Mouse (Mus musculus) lung, postnatal 0 days (tissue): Measurements from ENCODE around the gene Olfm2. TPM values are rescaled to one million over a fixed set of nuclear protein-coding genes. Genes with fewer than 3 reads are reported as not detected.

Experiments
- ATAC-seq: fragments of 200-750 bp; cut with Nextera tagmentation; 2 replicates; pipeline ENCODE4 v1.8.0; 2017; ENCODE audit warnings: moderate library complexity
- DNase-seq: peaks from one replicate; pipeline ENCODE4 v3.0.0-alpha.2; 2016; ENCODE audit warnings: low spot score
- H3K27ac ChIP-seq: fragments of 300-500 bp; sonication (generic); 2 replicates; pipeline ENCODE4 v1.5.1; 2014; ENCODE audit warnings: antibody characterized with exemption, mild to moderate bottlenecking, low read length, mixed read lengths
- H3K27me3 ChIP-seq: fragments of 300-500 bp; sonication (generic); replicated peaks from 2 replicates; pipeline ENCODE4 v1.6.1; 2014; ENCODE audit warnings: low read length, mixed read lengths; ENCODE audit not compliant: insufficient read depth
- H3K36me3 ChIP-seq: fragments of 300-500 bp; sonication (generic); 2 replicates; pipeline ENCODE4 v1.6.1; 2014; ENCODE audit warnings: low read length, mixed read lengths; ENCODE audit not compliant: insufficient read depth
- H3K4me1 ChIP-seq: fragments of 300-500 bp; sonication (generic); 2 replicates; pipeline ENCODE4 v1.6.1; 2014; ENCODE audit warnings: antibody characterized with exemption, low read depth, low read length, mixed read lengths; ENCODE audit not compliant: insufficient read depth
- H3K4me2 ChIP-seq: fragments of 300-500 bp; sonication (generic); replicated peaks from 2 replicates; pipeline ENCODE4 v1.6.1; 2014; ENCODE audit warnings: low read depth, mild to moderate bottlenecking, low read length, moderate library complexity, mixed read lengths
- H3K4me3 ChIP-seq: fragments of 300-500 bp; sonication (generic); 2 replicates; pipeline ENCODE4 v1.5.1; 2014; ENCODE audit warnings: low read depth, low read length
- H3K9ac ChIP-seq: fragments of 300-500 bp; sonication (generic); replicated peaks from 2 replicates; pipeline ENCODE4 v1.6.1; 2014; ENCODE audit warnings: low read depth, mild to moderate bottlenecking
- H3K9me3 ChIP-seq: fragments of 300-500 bp; sonication (generic); 2 replicates; pipeline ENCODE4 v1.6.1; 2016; ENCODE audit warnings: low read length, mixed read lengths
- CTCF ChIP-seq: IDR thresholded peaks from 2 replicates; pipeline ENCODE4 v1.5.1; 2016; ENCODE audit warnings: antibody characterized with exemption, mild to moderate bottlenecking
- EP300 ChIP-seq: IDR thresholded peaks from 2 replicates; pipeline ENCODE4 v1.6.1; 2016; ENCODE audit warnings: antibody characterized with exemption, mild to moderate bottlenecking, control low read depth
- WGBS: fragments of 180-500 bp; shearing (Covaris S2); extraction: QIAGEN DNeasy Blood & Tissue Kit; methylation state at CpG from one replicate; pipeline ENCODE4 v1.1.7; 2014; 5-methylcytosine and 5-hydroxymethylcytosine counted together
- polyA plus RNA-seq: library from polyadenylated mRNA; unstranded; fragments of >200 nt; fragmentation: Nextera tagmentation; extraction: Ambion mirVana; gene quantifications from 2 replicates; pipeline ENCODE4 v1.2.1, GENCODE M21; 2015

Gene Olfm2
- polyA plus RNA-seq, 1 experiment from 2014 or later = 0.36 TPM

- no peak overlapping the region for H3K9ac ChIP-seq
- H3K4me2 ChIP-seq = no peak overlapping the region
- H3K27ac ChIP-seq = no peak overlapping the region
- H3K36me3 ChIP-seq = no peaks in the 10 kb centered on the region
- DNase-seq (no peak), ATAC-seq (no peak)
- H3K4me1 ChIP-seq = no peaks in the 10 kb centered on the region
- H3K4me3 ChIP-seq = no peak overlapping the region
- H3K9me3 ChIP-seq = no peaks in the 10 kb centered on the region
- H3K27me3 ChIP-seq = no peaks in the 10 kb centered on the region
- WGBS = 54% methylated on average over 6 of the region's 7 CpGs
- TF ChIP-seq CTCF (no peak), EP300 (no peak)
Measured at GRCm38 (mm10) chr9:20681546-20682388, 64.4 kb downstream of the Olfm2 start.

DNA sequence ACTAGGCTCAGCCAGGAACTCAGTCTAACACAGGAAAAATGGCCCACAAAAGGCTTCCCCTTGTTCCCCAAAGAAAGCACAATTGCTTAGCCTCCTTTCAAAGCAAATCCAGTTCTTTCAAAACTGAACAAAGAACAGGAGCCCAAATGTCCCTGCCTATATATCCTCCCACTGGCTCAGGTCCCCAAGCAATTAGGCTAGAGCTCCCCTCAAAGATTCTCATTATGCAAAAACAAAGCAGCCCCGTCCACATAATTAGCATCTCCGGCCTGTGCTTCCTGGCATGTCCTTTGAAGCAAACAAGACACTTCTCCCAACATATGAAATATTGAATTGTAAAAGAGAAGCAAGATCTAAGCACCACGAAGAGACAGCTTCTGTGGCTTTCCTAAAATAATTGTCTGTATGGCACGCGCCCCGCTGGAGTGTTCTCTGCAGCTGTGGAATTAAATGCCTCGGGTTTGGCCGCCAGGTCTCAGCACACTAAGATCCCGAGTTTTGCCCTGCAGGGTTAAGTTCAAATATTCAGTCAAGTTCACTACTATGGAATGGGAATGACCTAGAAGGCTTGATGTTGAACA, 65.7 kb downstream of the Olfm2 start:
- Histone ChIP-seq H3K4me1 (no peaks in the 10 kb centered on the region), H3K9me3 (no peaks in the 10 kb centered on the region), H3K27ac (no peak overlapping the region), H3K4me3 (no peak overlapping the region), H3K27me3 (no peaks in the 10 kb centered on the region), H3K9ac (no peak overlapping the region), H3K4me2 (no peak overlapping the region), H3K36me3 (no peaks in the 10 kb centered on the region)
- no peak for ATAC-seq
- TF ChIP-seq EP300 = no peak
- no peak for TF ChIP-seq CTCF
- DNase-seq = no peak
- 82% methylated on average over 9 of the region's 9 CpGs for WGBS

DNA sequence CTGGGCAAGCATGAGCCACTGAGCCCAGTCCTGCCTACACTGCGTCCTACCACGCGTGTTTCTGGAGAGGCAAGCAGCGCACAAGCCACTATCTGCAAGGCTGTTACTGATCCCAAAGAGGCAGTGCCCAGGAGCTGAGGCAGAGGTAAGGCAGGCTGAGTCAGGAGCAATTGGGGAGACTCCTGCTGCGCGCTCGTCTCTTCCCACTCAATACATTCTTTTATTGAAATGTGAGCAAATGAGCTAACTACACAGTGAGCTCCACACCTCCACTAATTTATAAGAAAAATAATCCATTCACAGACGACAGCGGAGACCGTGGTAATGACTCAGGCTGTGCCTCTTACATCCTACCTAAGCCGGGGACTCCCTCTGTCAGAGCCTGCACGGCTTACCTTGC, 68.3 kb downstream of the Olfm2 start:
- WGBS = 84% methylated on average over 12 of the region's 12 CpGs
- Histone ChIP-seq H3K4me1 (no peaks in the 10 kb centered on the region), H3K9ac (no peak overlapping the region), H3K36me3 (no peaks in the 10 kb centered on the region), H3K9me3 (no peaks in the 10 kb centered on the region), H3K4me2 (no peak overlapping the region), H3K27me3 (no peaks in the 10 kb centered on the region), H3K4me3 (no peak overlapping the region), H3K27ac (no peak overlapping the region)
- ATAC-seq (no peak), DNase-seq (no peak)
- TF ChIP-seq EP300 (no peak), CTCF (no peak)

- Histone ChIP-seq H3K4me1 (no peaks in the 10 kb centered on the region), H3K27ac (no peak overlapping the region), H3K4me3 (no peak overlapping the region), H3K9me3 (no peaks in the 10 kb centered on the region), H3K4me2 (no peak overlapping the region), H3K9ac (no peak overlapping the region), H3K36me3 (no peaks in the 10 kb centered on the region), H3K27me3 (no peaks in the 10 kb centered on the region)
- no peak for DNase-seq
- no peak for ATAC-seq
- TF ChIP-seq EP300 (no peak), CTCF (no peak)
- WGBS = 60% methylated on average over 16 of the region's 16 CpGs
Measured at GRCm38 (mm10) chr9:20672047-20672446, 74.1 kb downstream of the Olfm2 start.

- no peak overlapping the region for H3K4me2 ChIP-seq
- peaks cover 7% of the 10 kb centered on the region for H3K36me3 ChIP-seq
- no peak for ATAC-seq
- no peak for DNase-seq
- no peaks in the 10 kb centered on the region for H3K9me3 ChIP-seq
- no peaks in the 10 kb centered on the region for H3K27me3 ChIP-seq
- no peak for TF ChIP-seq EP300
- no peak for TF ChIP-seq CTCF
- H3K9ac ChIP-seq = no peak overlapping the region
- no peak overlapping the region for H3K4me3 ChIP-seq
- H3K4me1 ChIP-seq = no peaks in the 10 kb centered on the region
- 87% methylated on average over 22 of the region's 22 CpGs for WGBS
- no peak overlapping the region for H3K27ac ChIP-seq
Measured at GRCm38 (mm10) chr9:20668065-20668464, 78.1 kb downstream of the Olfm2 start.

DNA sequence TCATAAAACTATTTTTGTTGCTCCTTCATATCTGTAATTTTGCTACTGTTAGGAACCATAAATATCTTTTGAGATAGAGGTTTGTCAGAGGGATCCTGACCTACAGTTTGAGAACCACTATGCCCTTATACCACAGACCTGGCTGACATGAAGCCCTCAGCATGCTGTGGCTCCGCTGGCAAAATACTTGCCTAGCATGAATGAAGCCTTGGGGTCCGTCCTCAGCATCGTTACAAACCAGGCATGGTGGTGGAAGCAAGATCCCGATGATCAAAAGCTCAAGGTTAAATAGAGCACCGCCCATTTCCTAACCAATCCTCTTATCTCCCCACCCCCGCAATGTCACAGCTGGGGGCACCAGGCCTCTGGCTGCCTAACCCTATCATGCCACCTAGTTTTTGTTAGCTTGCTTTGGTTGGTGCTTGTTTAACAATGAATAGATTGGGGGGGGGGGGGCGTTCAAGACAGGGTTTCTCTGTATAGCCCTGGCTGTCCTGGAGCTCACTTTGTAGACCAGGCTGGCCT, 79.6 kb downstream of the Olfm2 start:
- Histone ChIP-seq H3K36me3 (peaks cover 13% of the 10 kb centered on the region), H3K4me2 (no peak overlapping the region), H3K27me3 (no peaks in the 10 kb centered on the region), H3K27ac (no peak overlapping the region), H3K4me1 (no peaks in the 10 kb centered on the region), H3K9ac (no peak overlapping the region), H3K4me3 (no peak overlapping the region), H3K9me3 (no peaks in the 10 kb centered on the region)
- DNase-seq (no peak), ATAC-seq (no peak)
- WGBS = 8% methylated on average over 7 of the region's 7 CpGs
- TF ChIP-seq CTCF (no peak), EP300 (no peak)
